Mouse (Mus musculus): ENCODE data around the gene Ddx56. TPM values are rescaled to one million over a fixed set of nuclear protein-coding genes. Genes with fewer than 3 reads are reported as not detected.
A peak's percentile ranks its signal among the peaks of the same experiment; 100 is the strongest.
"Not testable (repeated sequence)": the region's sequence is repeated elsewhere in the genome, so short reads cannot be mapped to it uniquely, and the experiment has no call there.

The Ddx56 gene
- polyA plus RNA-seq, 1 experiment, result 29.4 TPM

DNA sequence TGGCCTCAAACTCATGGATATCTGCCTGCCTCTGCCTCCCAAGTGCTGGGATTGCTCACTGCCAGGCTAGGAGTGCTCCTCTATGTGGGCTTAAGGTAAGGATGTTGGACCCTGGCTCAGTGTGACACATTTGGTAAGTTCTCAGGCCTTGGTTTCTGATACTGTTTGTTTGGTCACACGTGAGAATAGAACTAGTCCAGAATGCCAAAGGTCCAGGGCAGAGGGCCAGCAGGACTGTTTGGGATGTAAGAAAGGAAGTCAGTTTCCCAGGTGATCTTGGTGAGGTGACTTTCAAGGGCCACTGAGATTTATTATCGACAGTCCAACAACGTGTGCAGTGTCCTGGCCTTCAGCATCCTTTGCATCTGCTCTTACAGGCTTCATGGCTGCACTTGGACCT lies 8.9 kb upstream of the Ddx56 start:
- 82% methylated on average over 3 of the region's 3 CpGs for WGBS
- TF ChIP-seq CTCF (IDR thresholded peaks at IDR 0.05; ENCODE audit: control insufficient read depth, insufficient read depth, low read length) (no peak), POLR2A (IDR thresholded peaks at IDR 0.05; ENCODE audit: borderline replicate concordance, control insufficient read depth, low read depth, low read length) (no peak)
- Histone ChIP-seq H3K27ac (ENCODE audit: control insufficient read depth, insufficient read depth, low read depth, low read length, poor library complexity) (no peak overlapping the region), H3K4me3 (replicated peaks; ENCODE audit: control insufficient read depth, low read depth, low read length) (no peak overlapping the region), H3K4me1 (ENCODE audit: control insufficient read depth, insufficient read depth, low read length) (no peaks in the 10 kb centered on the region; the same call in 1 of the 2 replicates)

DNA sequence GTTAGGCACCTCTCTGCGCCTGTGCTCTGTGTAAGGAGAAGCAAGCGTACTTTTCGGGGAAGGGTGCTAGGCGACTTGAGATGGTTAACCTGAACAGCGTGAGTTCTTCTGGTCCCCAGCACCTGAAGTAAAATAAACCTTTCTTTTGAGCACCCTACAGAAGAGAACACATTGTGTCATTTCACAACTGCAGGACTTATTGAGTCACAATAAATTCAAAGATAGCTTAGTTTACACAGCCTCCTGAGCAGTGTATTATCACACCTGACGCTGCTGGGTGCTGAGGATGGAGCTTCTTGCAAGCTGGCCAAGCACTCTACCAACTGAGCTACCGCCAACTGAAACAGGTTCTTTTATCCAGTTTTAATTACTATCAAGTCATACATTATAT lies 7.5 kb upstream of the Ddx56 start:
- H3K4me3 ChIP-seq (replicated peaks; ENCODE audit: control insufficient read depth, low read depth, low read length), result peak overlapping the region; percentile 31
- WGBS, result 27% methylated on average over 7 of the region's 7 CpGs
- TF ChIP-seq POLR2A (IDR thresholded peaks at IDR 0.05; ENCODE audit: borderline replicate concordance, control insufficient read depth, low read depth, low read length) (no peak), CTCF (IDR thresholded peaks at IDR 0.05; ENCODE audit: control insufficient read depth, insufficient read depth, low read length) (no peak)
- H3K4me1 ChIP-seq (ENCODE audit: control insufficient read depth, insufficient read depth, low read length), result no peaks in the 10 kb centered on the region; the same call in 1 of the 2 replicates
- no peak overlapping the region; the same call in 1 of the 2 replicates for H3K27ac ChIP-seq (ENCODE audit: control insufficient read depth, insufficient read depth, low read depth, low read length, poor library complexity)

DNA sequence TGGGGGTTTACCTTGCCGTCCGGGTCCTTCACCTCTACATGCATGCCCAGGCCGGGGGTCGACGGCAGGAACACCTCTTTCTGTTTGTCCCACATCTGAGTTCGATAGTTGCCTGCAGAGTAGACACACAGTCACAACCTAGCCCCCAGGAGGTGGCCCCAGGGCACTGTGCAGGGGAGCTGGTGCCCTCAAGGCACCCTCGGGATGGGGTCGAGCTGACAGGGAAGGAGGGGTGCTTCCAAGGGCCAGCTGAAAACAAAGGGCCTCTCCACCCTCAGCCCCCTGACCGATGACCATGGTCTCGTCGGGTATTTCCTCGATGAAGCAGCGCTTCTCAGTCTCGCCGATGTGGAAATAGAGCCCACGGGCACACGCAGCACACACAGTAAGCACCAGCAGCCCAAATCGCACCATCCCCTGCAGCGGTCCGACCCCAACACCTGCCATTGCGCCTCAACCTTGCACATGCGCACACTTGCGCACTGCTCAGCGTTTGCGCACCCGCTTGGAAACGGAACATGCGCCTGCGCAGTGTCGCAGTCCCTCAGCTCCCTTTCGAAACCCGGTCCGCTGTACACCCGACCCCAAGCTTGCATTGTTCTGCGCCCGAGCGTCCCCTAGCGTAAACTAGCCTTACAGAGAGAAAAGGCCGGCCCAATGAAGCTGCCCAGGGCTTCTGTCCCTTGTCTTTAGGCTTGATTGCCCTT lies 7.0 kb upstream of the Ddx56 start, which contains the start of gene Tmed4:
TSS of gene Tmed4 (minus strand) at position 484 of the 707 bp plus-strand sequence.
- peak within 1 kb of the TSS; percentile 0; the same call in 1 of the 2 replicates for H3K27ac ChIP-seq (ENCODE audit: control insufficient read depth, insufficient read depth, low read depth, low read length, poor library complexity)
- H3K4me1 ChIP-seq (ENCODE audit: control insufficient read depth, insufficient read depth, low read length), result no peaks in the 10 kb centered on the region; the same call in 1 of the 2 replicates
- H3K4me3 ChIP-seq (replicated peaks; ENCODE audit: control insufficient read depth, low read depth, low read length), result peak within 1 kb of the TSS; percentile 70
- peak; percentile 98 for TF ChIP-seq POLR2A (IDR thresholded peaks at IDR 0.05; ENCODE audit: borderline replicate concordance, control insufficient read depth, low read depth, low read length)
- peak; percentile 66 for TF ChIP-seq CTCF (IDR thresholded peaks at IDR 0.05; ENCODE audit: control insufficient read depth, insufficient read depth, low read length)
- under 1% methylated on average over 39 of the region's 39 CpGs for WGBS

DNA sequence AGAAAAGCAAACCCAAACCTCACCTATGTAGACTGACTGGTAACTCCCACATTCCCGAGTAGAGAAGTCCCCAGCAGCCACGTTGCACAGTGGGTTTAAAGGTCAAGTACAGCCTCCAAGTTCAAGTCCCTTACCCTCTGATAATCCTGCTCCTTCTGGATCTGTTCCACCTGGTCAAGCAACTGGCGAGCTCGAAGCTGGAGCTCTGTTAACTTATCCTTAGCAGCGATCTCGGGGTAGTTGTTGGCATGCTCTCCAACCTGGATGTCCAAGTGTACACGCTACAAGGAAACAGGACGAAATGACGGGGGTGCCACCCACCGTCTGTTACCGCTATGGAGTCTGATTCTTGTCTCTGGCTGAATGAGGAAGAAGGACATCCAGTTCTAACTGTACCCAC lies 6.0 kb upstream of the Ddx56 start:
- 14% methylated on average over 11 of the region's 11 CpGs for WGBS
- Histone ChIP-seq H3K27ac (ENCODE audit: control insufficient read depth, insufficient read depth, low read depth, low read length, poor library complexity) (no peak overlapping the region), H3K4me1 (ENCODE audit: control insufficient read depth, insufficient read depth, low read length) (no peaks in the 10 kb centered on the region; the same call in 1 of the 2 replicates), H3K4me3 (replicated peaks; ENCODE audit: control insufficient read depth, low read depth, low read length) (peak overlapping the region; percentile 22)
- no peak for TF ChIP-seq CTCF (IDR thresholded peaks at IDR 0.05; ENCODE audit: control insufficient read depth, insufficient read depth, low read length)
- no peak for TF ChIP-seq POLR2A (IDR thresholded peaks at IDR 0.05; ENCODE audit: borderline replicate concordance, control insufficient read depth, low read depth, low read length)

DNA sequence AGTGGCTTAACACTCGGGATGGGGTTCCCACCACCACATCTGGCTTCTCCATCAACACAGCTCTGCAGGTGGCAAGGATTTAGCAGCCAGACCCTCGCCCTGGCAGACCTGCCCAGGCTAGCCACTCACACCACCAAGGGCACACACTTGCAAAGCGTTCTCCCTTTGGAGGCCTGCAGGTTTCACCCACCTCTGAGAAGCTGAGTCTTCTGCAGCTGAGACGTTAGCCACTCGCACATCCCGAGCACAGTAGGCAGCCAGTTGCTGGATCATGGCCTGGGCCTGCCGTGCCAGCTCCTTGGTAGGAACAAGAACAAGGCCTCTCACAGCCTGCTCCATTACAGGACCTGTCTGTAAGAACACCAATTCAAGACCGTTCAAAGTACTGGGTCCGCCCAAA lies 951 bp downstream of the Ddx56 start:
- peak overlapping the region; percentile 80 for H3K4me3 ChIP-seq (replicated peaks; ENCODE audit: control insufficient read depth, low read depth, low read length)
- peaks cover 3% of the 10 kb centered on the region for H3K4me1 ChIP-seq (ENCODE audit: control insufficient read depth, insufficient read depth, low read length)
- no peak for TF ChIP-seq CTCF (IDR thresholded peaks at IDR 0.05; ENCODE audit: control insufficient read depth, insufficient read depth, low read length)
- TF ChIP-seq POLR2A (IDR thresholded peaks at IDR 0.05; ENCODE audit: borderline replicate concordance, control insufficient read depth, low read depth, low read length), result peak; percentile 10; the same call in 1 of the 2 replicates
- no peak overlapping the region for H3K27ac ChIP-seq (ENCODE audit: control insufficient read depth, insufficient read depth, low read depth, low read length, poor library complexity)
- WGBS, result 75% methylated on average over 9 of the region's 9 CpGs

- WGBS, result 72% methylated on average over 10 of the region's 10 CpGs
- Histone ChIP-seq H3K4me1 (ENCODE audit: control insufficient read depth, insufficient read depth, low read length) (peaks cover 1% of the 10 kb centered on the region), H3K4me3 (replicated peaks; ENCODE audit: control insufficient read depth, low read depth, low read length) (no peak overlapping the region), H3K27ac (ENCODE audit: control insufficient read depth, insufficient read depth, low read depth, low read length, poor library complexity) (no peak overlapping the region)
- TF ChIP-seq CTCF (IDR thresholded peaks at IDR 0.05; ENCODE audit: control insufficient read depth, insufficient read depth, low read length) (peak; percentile 96), POLR2A (IDR thresholded peaks at IDR 0.05; ENCODE audit: borderline replicate concordance, control insufficient read depth, low read depth, low read length) (no peak)
Measured at GRCm38 (mm10) chr11:6261434-6262082, 6.0 kb downstream of the Ddx56 start.

DNA sequence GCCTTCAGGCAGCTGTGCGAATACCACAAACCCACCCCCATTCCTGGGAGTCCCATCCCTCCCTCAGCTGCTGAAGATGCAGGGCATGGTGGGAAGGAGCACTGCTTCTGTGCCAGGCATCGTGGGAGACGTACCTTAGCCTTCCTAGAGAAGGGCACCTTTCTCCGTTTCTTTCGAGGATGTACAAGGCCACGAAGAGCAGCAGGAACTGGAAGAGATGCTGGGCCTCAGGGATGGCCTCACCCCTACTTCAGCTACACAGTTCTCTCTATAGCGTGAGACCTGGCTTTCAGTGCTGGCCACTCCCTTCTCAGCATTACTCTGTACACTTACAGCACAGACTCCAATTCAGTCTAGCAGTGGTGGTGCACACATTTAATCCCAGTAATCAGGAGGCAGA lies 8.2 kb downstream of the Ddx56 start:
- Histone ChIP-seq H3K4me3 (replicated peaks; ENCODE audit: control insufficient read depth, low read depth, low read length) (no peak overlapping the region), H3K4me1 (ENCODE audit: control insufficient read depth, insufficient read depth, low read length) (no peaks in the 10 kb centered on the region), H3K27ac (ENCODE audit: control insufficient read depth, insufficient read depth, low read depth, low read length, poor library complexity) (no peak overlapping the region)
- WGBS, result 90% methylated on average over 7 of the region's 7 CpGs
- no peak for TF ChIP-seq POLR2A (IDR thresholded peaks at IDR 0.05; ENCODE audit: borderline replicate concordance, control insufficient read depth, low read depth, low read length)
- no peak for TF ChIP-seq CTCF (IDR thresholded peaks at IDR 0.05; ENCODE audit: control insufficient read depth, insufficient read depth, low read length)

GRCm38 (mm10) chr11:6256490-6257072 lies 11.0 kb downstream of the Ddx56 start:
- H3K4me3 ChIP-seq (replicated peaks; ENCODE audit: control insufficient read depth, low read depth, low read length), result no peak overlapping the region
- H3K27ac ChIP-seq (ENCODE audit: control insufficient read depth, insufficient read depth, low read depth, low read length, poor library complexity), result no peak overlapping the region
- WGBS, result 70% methylated on average over 6 of the region's 6 CpGs
- H3K4me1 ChIP-seq (ENCODE audit: control insufficient read depth, insufficient read depth, low read length), result no peaks in the 10 kb centered on the region
- TF ChIP-seq POLR2A (IDR thresholded peaks at IDR 0.05; ENCODE audit: borderline replicate concordance, control insufficient read depth, low read depth, low read length) (no peak), CTCF (IDR thresholded peaks at IDR 0.05; ENCODE audit: control insufficient read depth, insufficient read depth, low read length) (no peak)

DNA sequence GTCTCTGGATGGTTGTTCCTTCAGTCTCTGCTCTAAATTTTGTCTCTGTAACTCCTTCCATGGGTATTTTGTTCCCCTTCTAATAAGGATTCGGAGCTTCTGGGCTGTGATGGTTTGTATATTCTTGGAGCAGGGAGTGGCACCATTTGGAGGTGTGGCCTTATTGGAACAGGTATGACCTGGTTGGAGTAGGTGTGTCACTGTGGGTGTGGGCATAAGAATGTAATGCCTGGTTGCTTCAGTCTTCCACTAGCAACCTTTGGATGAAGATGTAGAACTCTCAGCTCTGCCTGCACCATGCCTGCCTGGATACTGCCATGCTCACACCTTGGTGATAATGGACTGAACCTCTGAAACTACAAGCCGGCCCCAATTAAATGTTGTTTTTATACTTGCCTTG lies 13.0 kb downstream of the Ddx56 start:
- WGBS, result 84% methylated on average over 2 of the region's 2 CpGs
- H3K4me1 ChIP-seq (ENCODE audit: control insufficient read depth, insufficient read depth, low read length); H3K27ac ChIP-seq (ENCODE audit: control insufficient read depth, insufficient read depth, low read depth, low read length, poor library complexity): not testable (repeated sequence)

More for the DNA sequence above, 13.0 kb downstream of the Ddx56 start:
- not testable (repeated sequence) for H3K4me3 ChIP-seq (replicated peaks; ENCODE audit: control insufficient read depth, low read depth, low read length)

Measured in bone marrow, adult 2 months (tissue).